Mouse (Mus musculus) forebrain, embryonic 10.5 days (tissue): ENCODE measurements around the gene Trmt61a. TPM values are rescaled to one million over a fixed set of nuclear protein-coding genes. Genes with fewer than 3 reads are reported as not detected.

ENCODE experiments used
- DNase-seq: peaks from one replicate; pipeline ENCODE4 v3.0.0-alpha.2; 2017; ENCODE audit warnings: low spot score; ENCODE audit errors: extremely low spot score
- H3K27ac ChIP-seq: fragments of 300-500 bp; sonication (generic); 2 replicates; pipeline ENCODE4 v1.5.1; 2016; ENCODE audit warnings: mild to moderate bottlenecking
- H3K27me3 ChIP-seq: fragments of 300-500 bp; sonication (generic); 2 replicates; pipeline ENCODE4 v1.6.1; 2016; ENCODE audit warnings: mild to moderate bottlenecking; ENCODE audit not compliant: poor library complexity, severe bottlenecking
- H3K36me3 ChIP-seq: fragments of 300-500 bp; sonication (generic); replicated peaks from 2 replicates; pipeline ENCODE4 v1.6.1; 2016; ENCODE audit warnings: mild to moderate bottlenecking, moderate library complexity
- H3K4me1 ChIP-seq: fragments of 300-500 bp; sonication (generic); 2 replicates; pipeline ENCODE4 v1.6.1; 2016
- H3K4me3 ChIP-seq: fragments of 300-500 bp; sonication (generic); 2 replicates; pipeline ENCODE4 v1.5.1; 2016; ENCODE audit warnings: mild to moderate bottlenecking, moderate library complexity
- H3K9me3 ChIP-seq: fragments of 300-500 bp; sonication (generic); 2 replicates; pipeline ENCODE4 v1.6.1; 2016; ENCODE audit warnings: mild to moderate bottlenecking, moderate library complexity
- WGBS: fragments of 180-500 bp; shearing (Covaris S2); methylation state at CpG from one replicate; pipeline ENCODE4 v1.1.7; 2016; 5-methylcytosine and 5-hydroxymethylcytosine counted together
- polyA plus RNA-seq: library from polyadenylated mRNA; unstranded; fragments of >200 nt; fragmentation: Nextera tagmentation; extraction: Ambion mirVana; gene quantifications from 2 replicates; pipeline ENCODE4 v1.2.1, GENCODE M21; 2016

The Trmt61a gene
- polyA plus RNA-seq, 1 experiment from 2014 or later, result 23.8 TPM

DNA sequence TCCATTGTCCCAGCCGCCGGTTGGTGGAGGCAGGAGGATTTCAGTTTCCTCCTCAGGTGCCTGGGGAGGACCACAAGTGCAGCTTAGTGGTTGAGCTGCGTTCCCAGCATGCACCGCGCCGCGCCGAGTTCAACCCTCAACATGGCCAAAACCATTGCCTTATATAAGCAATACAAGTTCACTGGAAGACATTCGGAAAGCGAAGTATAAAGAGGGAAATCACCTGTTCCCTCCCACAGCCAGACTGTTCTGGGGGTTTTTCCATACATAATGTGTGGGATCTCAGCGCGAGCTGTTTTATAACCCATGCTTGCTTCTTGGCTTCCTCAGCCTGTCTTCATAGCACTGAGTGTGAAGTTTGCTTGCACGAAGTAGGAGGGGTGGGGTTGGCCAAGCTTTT, 11.5 kb upstream of the Trmt61a start:
- 79% methylated on average over 13 of the region's 13 CpGs for WGBS
- no peak for DNase-seq
- Histone ChIP-seq H3K9me3 (no peaks in the 10 kb centered on the region), H3K4me1 (peaks cover 52% of the 10 kb centered on the region), H3K27ac (no peak overlapping the region), H3K36me3 (peaks cover 79% of the 10 kb centered on the region), H3K4me3 (no peak overlapping the region), H3K27me3 (peaks cover 22% of the 10 kb centered on the region)

DNA sequence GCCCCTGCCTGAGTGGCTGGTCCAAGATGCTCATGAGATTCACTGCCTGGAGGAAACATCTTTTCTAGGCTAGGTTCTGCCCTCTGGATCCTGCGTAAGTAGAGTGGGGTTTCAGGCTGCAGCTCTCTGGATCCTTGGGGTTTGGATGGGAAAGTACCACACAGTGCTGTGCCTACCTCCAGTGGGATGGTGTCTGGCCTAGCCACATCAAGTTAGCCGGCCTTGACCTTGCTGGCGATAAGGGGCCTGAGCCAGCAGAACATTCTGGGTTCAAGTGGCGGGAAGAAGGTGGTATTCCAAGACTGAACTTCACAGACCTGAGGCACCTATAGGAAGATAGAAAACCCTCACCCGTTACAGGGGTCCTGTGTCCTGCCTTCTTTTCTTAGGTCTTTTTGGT, 10.5 kb upstream of the Trmt61a start:
- Histone ChIP-seq H3K4me1 (peaks cover 62% of the 10 kb centered on the region), H3K36me3 (peaks cover 70% of the 10 kb centered on the region), H3K27ac (peak overlapping the region; percentile 17; the same call in 1 of the 2 replicates), H3K9me3 (no peaks in the 10 kb centered on the region), H3K27me3 (peaks cover 32% of the 10 kb centered on the region), H3K4me3 (no peak overlapping the region)
- DNase-seq, result no peak
- WGBS, result 93% methylated on average over 5 of the region's 5 CpGs

- peaks cover 62% of the 10 kb centered on the region for H3K36me3 ChIP-seq
- peak overlapping the region; percentile 93 for H3K27ac ChIP-seq
- DNase-seq, result peak; percentile 91
- peak overlapping the region; percentile 78 for H3K4me3 ChIP-seq
- no peaks in the 10 kb centered on the region for H3K9me3 ChIP-seq
- 2% methylated on average over 8 of the region's 8 CpGs for WGBS
- H3K4me1 ChIP-seq, result peaks cover 70% of the 10 kb centered on the region
- H3K27me3 ChIP-seq, result peaks cover 42% of the 10 kb centered on the region
Measured at GRCm38 (mm10) chr12:111668457-111668912, 9.4 kb upstream of the Trmt61a start.

DNA sequence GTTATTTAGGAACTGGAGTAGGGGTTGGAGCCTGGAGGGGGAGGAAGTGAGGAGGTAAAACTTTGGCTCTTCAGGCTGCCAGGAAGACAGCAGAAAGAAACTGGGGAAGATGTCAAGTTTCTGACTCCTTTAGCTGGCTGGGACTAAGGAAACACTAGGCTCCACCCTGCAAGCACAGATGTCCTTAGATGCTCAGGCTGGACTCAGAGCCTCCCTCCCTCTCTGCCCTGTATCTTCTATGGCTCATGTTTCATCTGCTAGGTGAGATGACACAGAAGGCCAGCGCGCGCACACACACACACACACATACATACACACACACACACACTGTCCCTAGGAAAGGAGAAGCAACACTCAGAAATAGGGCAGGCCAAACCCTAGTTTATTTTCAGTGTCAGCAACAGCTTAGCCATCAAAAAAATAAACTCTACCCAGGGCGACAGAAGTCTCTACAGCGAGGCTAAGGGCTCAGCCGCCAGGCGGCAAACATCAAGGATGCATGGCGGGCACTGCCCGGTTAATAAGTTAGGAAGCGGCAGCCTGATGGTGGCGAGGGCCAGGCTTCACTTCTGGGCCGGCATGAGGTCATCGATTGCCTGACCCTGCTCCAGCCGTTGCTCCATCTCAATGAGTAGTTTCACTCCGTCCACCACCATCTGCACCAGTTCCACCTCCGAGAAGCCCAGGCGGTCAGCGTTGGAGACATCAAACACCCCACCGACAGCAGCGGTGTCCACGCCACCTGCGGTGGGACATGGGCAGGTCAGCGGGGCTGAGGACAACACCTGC, 8.7 kb upstream of the Trmt61a start:
- Histone ChIP-seq H3K9me3 (no peaks in the 10 kb centered on the region), H3K36me3 (peaks cover 57% of the 10 kb centered on the region), H3K4me1 (peaks cover 69% of the 10 kb centered on the region), H3K27ac (peak overlapping the region; percentile 93), H3K4me3 (peak overlapping the region; percentile 78), H3K27me3 (peaks cover 49% of the 10 kb centered on the region)
- WGBS, result 77% methylated on average over 23 of the region's 23 CpGs
- no peak for DNase-seq

DNA sequence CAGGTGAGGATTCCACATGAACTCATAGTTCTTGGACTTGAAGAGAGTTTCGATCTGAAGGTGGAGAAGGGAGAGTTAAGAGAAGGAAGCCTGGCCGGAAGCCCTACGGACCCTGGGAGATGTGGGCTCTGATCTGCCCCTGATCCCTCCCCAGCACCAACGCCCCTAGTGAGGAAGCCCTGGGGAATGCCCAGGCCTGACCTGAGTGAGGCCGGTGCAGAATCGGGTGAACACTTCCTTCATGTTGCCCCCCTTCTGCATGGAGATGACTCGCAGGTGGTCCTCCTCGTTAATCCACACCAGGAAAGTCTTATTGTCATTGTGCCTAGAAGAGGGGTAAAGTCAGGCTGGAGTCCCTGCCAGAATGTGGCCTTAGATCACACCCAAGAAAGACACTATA, 7.9 kb upstream of the Trmt61a start:
- Histone ChIP-seq H3K4me1 (peaks cover 67% of the 10 kb centered on the region), H3K9me3 (no peaks in the 10 kb centered on the region), H3K27me3 (peaks cover 57% of the 10 kb centered on the region), H3K36me3 (peaks cover 51% of the 10 kb centered on the region), H3K27ac (peak overlapping the region; percentile 93; the same call in 1 of the 2 replicates), H3K4me3 (peak overlapping the region; percentile 78)
- WGBS, result 56% methylated on average over 8 of the region's 8 CpGs
- no peak for DNase-seq

- WGBS, result 6% methylated on average over 28 of the region's 29 CpGs
- Histone ChIP-seq H3K4me3 (peak overlapping the region; percentile 78), H3K4me1 (peaks cover 64% of the 10 kb centered on the region), H3K27me3 (peaks cover 62% of the 10 kb centered on the region), H3K36me3 (peaks cover 45% of the 10 kb centered on the region), H3K9me3 (no peaks in the 10 kb centered on the region), H3K27ac (peak overlapping the region; percentile 93)
- no peak for DNase-seq
Measured at GRCm38 (mm10) chr12:111670371-111670971, 7.4 kb upstream of the Trmt61a start.

DNA sequence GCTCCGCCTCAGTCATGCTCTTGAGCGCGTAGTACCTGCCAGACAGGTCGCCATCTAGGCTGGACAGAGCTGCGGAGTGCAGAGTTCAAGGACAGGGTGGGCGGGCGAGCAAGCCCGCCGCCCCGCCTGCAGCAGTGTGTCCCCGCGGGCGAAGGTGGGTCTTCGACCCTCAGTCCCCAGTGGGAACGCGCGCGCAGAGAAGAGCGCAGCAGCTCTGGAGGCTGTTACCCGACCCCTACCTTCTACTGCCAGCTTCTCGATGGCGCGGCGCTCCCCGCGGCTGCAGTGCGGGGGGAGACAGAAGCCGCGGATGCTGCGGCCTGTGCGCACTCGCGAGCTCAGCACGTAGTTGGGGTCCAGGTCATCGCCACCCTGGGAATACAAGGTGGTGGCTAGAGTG, 6.9 kb upstream of the Trmt61a start:
- Histone ChIP-seq H3K4me1 (peaks cover 64% of the 10 kb centered on the region), H3K27ac (peak overlapping the region; percentile 93), H3K27me3 (peaks cover 67% of the 10 kb centered on the region), H3K4me3 (peak overlapping the region; percentile 78), H3K36me3 (peaks cover 45% of the 10 kb centered on the region), H3K9me3 (no peaks in the 10 kb centered on the region)
- WGBS, result 1% methylated on average over 35 of the region's 35 CpGs
- no peak for DNase-seq

DNA sequence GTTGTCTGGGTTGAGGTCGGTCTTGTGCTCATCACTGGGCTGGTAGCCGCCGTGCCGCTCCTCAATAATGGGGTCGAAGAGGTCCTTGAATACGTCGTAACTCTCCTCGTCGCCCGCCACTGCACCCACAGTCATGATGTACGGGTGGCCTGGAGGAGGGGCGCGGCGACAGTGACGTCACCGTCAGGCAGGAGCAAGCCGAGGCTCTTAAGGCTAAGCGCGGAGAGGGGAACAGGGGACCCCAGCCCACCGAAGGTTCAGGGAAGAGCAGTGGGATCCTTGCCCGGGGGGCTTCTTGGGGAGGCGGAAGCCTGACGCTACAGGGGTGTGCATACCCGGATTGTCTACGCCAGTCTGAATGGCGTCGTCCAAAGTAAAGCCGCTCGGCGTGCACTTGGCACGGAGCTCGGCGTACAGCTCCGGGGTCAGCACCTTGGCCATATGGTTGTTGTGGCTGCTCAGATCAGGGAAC, 6.4 kb upstream of the Trmt61a start:
- Histone ChIP-seq H3K4me3 (peak overlapping the region; percentile 78), H3K36me3 (peaks cover 44% of the 10 kb centered on the region), H3K27me3 (peaks cover 72% of the 10 kb centered on the region), H3K9me3 (no peaks in the 10 kb centered on the region), H3K4me1 (peaks cover 64% of the 10 kb centered on the region), H3K27ac (peak overlapping the region; percentile 93)
- under 1% methylated on average over 34 of the region's 34 CpGs for WGBS
- DNase-seq, result peak; percentile 73

- Histone ChIP-seq H3K36me3 (peaks cover 37% of the 10 kb centered on the region), H3K9me3 (no peaks in the 10 kb centered on the region), H3K4me3 (peak within 1 kb of the TSS; percentile 78), H3K27me3 (peaks cover 75% of the 10 kb centered on the region), H3K4me1 (peaks cover 69% of the 10 kb centered on the region), H3K27ac (peak within 1 kb of the TSS; percentile 93)
- WGBS, result under 1% methylated on average over 31 of the region's 31 CpGs
- peak; percentile 89 for DNase-seq
Measured at GRCm38 (mm10) chr12:111672176-111672575, 5.7 kb upstream of the Trmt61a start, which contains the start of gene Ckb. Gene Ckb (minus strand): TSS chr12:111672338.

DNA sequence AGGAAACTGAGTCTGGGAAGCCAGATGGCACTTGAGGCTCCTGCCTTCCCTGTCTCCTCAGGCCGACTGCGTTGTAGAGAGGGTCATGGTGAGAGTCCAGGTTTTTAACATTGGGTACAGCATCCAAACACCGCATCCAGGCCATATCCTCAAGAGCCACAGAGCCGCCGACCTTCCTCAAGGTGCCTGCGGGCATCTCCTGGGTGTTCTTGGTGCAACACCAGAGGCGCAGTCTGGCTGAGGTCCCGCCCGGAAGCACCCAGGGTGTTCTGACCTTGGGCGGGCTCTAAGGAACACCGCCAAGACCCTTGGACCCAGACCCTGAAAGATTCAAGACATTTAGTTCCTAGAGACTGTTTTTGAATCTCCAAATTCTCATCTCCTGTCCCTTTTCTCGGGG, 5.3 kb upstream of the Trmt61a start:
- Histone ChIP-seq H3K4me1 (peaks cover 73% of the 10 kb centered on the region), H3K27me3 (peaks cover 75% of the 10 kb centered on the region), H3K4me3 (peak overlapping the region; percentile 78), H3K36me3 (peaks cover 33% of the 10 kb centered on the region), H3K27ac (peak overlapping the region; percentile 93), H3K9me3 (no peaks in the 10 kb centered on the region)
- DNase-seq, result no peak
- 11% methylated on average over 12 of the region's 12 CpGs for WGBS

GRCm38 (mm10) chr12:111674850-111675486, 2.9 kb upstream of the Trmt61a start:
- Histone ChIP-seq H3K4me3 (no peak overlapping the region), H3K36me3 (peaks cover 25% of the 10 kb centered on the region), H3K27ac (no peak overlapping the region), H3K27me3 (peaks cover 67% of the 10 kb centered on the region), H3K4me1 (peaks cover 68% of the 10 kb centered on the region), H3K9me3 (no peaks in the 10 kb centered on the region)
- DNase-seq, result no peak
- 70% methylated on average over 2 of the region's 2 CpGs for WGBS

DNA sequence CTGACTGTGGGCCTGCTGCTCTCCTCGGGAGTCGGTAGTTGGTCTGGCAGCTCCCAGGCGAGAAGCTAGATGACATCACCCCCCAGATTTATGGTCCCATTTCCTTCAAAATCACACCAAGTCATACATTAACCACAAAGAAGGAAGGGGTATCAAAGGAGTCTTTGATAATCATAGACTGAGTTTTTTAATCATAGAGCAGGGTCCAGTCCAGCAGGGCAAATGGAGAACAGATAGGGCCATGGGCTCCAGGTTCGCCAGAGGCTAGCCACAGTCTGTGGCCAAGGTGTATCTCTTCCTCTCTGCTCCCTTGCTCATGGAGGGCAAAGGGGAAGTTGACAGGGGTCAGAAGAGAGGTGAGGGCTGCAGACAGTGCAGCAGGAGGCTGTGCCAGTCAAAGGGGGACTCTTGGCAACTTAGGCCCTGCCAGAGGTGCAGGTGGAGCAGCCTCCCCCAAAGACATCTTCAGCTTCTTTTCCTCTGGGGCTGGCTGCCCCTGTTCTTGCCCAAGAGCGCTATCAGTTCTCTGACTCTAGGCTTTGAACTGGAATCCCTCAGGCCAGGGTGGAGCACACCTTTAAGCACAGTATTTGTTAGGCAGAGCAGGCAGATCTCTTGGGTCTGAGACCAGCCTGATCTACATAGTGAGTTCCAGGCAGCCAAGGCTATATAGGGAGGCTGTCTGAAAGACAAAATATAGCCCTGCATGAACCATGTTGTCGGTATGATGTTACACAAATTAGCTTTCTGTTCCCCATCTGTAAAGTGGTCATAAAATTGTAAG, 1.9 kb upstream of the Trmt61a start:
- H3K4me1 ChIP-seq, result peaks cover 64% of the 10 kb centered on the region
- peaks cover 25% of the 10 kb centered on the region for H3K36me3 ChIP-seq
- no peak for DNase-seq
- no peak overlapping the region; the same call in 1 of the 2 replicates for H3K27ac ChIP-seq
- peaks cover 57% of the 10 kb centered on the region for H3K27me3 ChIP-seq
- no peak overlapping the region for H3K4me3 ChIP-seq
- WGBS, result 89% methylated on average over 6 of the region's 6 CpGs
- no peaks in the 10 kb centered on the region for H3K9me3 ChIP-seq
